Mouse (Mus musculus): ENCODE results near the gene Tbc1d8b. TPM values are rescaled to one million over a fixed set of nuclear protein-coding genes. Genes with fewer than 3 reads are reported as not detected.
A peak's percentile ranks its signal among the peaks of the same experiment; 100 is the strongest.

Gene Tbc1d8b
- polyA plus RNA-seq (2015; fragmentation: Nextera tagmentation; extraction: Ambion mirVana): 0.44 and 0.76 TPM in 2 replicates

- Histone ChIP-seq H3K27me3 (no peaks in the 10 kb centered on the region), H3K27ac (replicated peaks) (no peak within 1 kb of the TSS), H3K9me3 (no peaks in the 10 kb centered on the region), H3K4me3 (peak within 1 kb of the TSS; percentile 52), H3K9ac (peak within 1 kb of the TSS; percentile 26; the same call in 1 of the 2 replicates), H3K36me3 (no peaks in the 10 kb centered on the region), H3K4me2 (peak within 1 kb of the TSS; percentile 76), H3K4me1 (replicated peaks) (0 out of 2 replicates have a peak, but pooled peaks cover 3% of the 10 kb centered on the region)
- 12% methylated on average over 43 of the region's 43 CpGs for WGBS
- ATAC-seq (ENCODE audit: low FRiP score, low read depth): peak; percentile 99
Measured at GRCm38 (mm10) chrX:139684775-139685695, at the start of gene Tbc1d8b. TSS of gene Tbc1d8b (plus strand) at chrX:139684996.

- H3K27me3 ChIP-seq: 0 out of 2 replicates have a peak, but pooled peaks cover 2% of the 10 kb centered on the region
- H3K4me1 ChIP-seq (replicated peaks): no peaks in the 10 kb centered on the region
- H3K9me3 ChIP-seq: no peaks in the 10 kb centered on the region
- H3K27ac ChIP-seq (replicated peaks): no peak overlapping the region
- H3K9ac ChIP-seq: no peak overlapping the region
- H3K4me2 ChIP-seq: no peak overlapping the region
- WGBS: 73% methylated on average over 2 of the region's 2 CpGs
- ATAC-seq (ENCODE audit: low FRiP score, low read depth): no peak
- H3K36me3 ChIP-seq: no peaks in the 10 kb centered on the region
- no peak overlapping the region for H3K4me3 ChIP-seq
Measured at GRCm38 (mm10) chrX:139639744-139640143, 45.1 kb upstream of the Tbc1d8b start.

DNA sequence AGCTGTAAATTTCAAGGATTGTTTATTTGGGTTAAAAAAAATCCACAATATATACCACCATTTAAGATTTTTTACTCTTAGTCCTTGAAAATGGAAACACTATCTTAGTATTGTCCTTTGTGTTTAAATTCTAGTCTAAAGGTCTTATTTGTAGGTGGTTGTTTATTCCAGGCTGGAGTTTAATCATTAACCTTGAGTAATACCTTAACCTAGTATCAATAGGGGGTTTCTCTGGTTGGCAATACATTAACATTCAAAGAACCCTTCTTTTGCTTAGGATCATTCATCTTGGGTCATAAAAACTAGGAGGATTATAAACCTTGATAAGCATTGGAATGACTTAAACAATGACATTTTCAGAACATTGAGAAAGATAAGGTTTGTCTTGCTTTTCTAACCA lies 44.4 kb upstream of the Tbc1d8b start:
- Histone ChIP-seq H3K9ac (no peak overlapping the region), H3K4me2 (no peak overlapping the region), H3K4me1 (replicated peaks) (no peaks in the 10 kb centered on the region), H3K27ac (replicated peaks) (no peak overlapping the region), H3K27me3 (0 out of 2 replicates have a peak, but pooled peaks cover 2% of the 10 kb centered on the region), H3K36me3 (no peaks in the 10 kb centered on the region), H3K4me3 (no peak overlapping the region), H3K9me3 (no peaks in the 10 kb centered on the region)
- ATAC-seq (ENCODE audit: low FRiP score, low read depth): no peak

- WGBS: 76% methylated on average over 5 of the region's 5 CpGs
- H3K27me3 ChIP-seq: no peaks in the 10 kb centered on the region
- ATAC-seq (ENCODE audit: low FRiP score, low read depth): no peak
- no peaks in the 10 kb centered on the region for H3K4me1 ChIP-seq (replicated peaks)
- no peak overlapping the region for H3K27ac ChIP-seq (replicated peaks)
- no peak overlapping the region for H3K4me3 ChIP-seq
- H3K9ac ChIP-seq: no peak overlapping the region
- H3K36me3 ChIP-seq: no peaks in the 10 kb centered on the region
- H3K9me3 ChIP-seq: no peaks in the 10 kb centered on the region
- H3K4me2 ChIP-seq: no peak overlapping the region
Measured at GRCm38 (mm10) chrX:139652226-139652625, 32.6 kb upstream of the Tbc1d8b start.

GRCm38 (mm10) chrX:139653292-139653691 lies 31.5 kb upstream of the Tbc1d8b start:
- 98% methylated on average over 3 of the region's 3 CpGs for WGBS
- H3K27ac ChIP-seq (replicated peaks): no peak overlapping the region
- no peak overlapping the region for H3K4me2 ChIP-seq
- no peaks in the 10 kb centered on the region for H3K36me3 ChIP-seq
- no peaks in the 10 kb centered on the region for H3K4me1 ChIP-seq (replicated peaks)
- H3K9me3 ChIP-seq: no peaks in the 10 kb centered on the region
- no peaks in the 10 kb centered on the region for H3K27me3 ChIP-seq
- H3K9ac ChIP-seq: no peak overlapping the region
- no peak for ATAC-seq (ENCODE audit: low FRiP score, low read depth)
- H3K4me3 ChIP-seq: no peak overlapping the region

DNA sequence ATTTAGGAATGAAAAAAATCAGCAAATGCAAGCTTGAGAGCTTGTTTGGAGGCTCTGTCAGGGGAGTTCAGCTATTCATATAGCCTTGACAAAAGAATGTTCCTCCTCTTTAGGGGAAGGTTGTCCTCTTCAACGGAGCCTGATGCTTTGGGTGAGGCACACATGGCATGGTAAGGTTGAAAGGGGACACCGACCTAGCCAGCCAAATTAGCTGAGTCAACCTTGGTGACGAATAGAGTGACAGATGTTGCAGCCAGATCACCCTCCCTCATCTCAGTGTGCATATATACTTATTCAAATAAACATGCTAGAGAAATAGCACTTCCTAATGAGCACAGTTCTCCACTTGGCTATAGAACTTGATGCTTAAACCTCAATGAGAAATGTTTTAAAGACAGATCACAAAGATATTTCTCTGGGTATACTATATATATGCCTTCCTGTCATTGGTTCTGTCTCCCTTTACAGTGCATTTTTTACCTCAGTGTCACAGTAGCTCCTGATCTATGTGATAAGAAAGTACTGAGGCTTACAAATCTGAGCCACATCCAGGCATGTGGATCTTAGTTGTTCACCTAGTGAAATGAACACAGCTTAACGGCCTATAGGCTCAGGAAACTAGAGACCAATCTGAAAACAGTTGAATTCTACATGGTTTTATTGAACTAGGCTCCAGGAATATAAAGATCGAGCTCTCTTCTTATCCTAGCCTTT lies 30.3 kb upstream of the Tbc1d8b start:
- Histone ChIP-seq H3K4me1 (replicated peaks) (no peaks in the 10 kb centered on the region), H3K27ac (replicated peaks) (no peak overlapping the region), H3K36me3 (no peaks in the 10 kb centered on the region), H3K9me3 (no peaks in the 10 kb centered on the region), H3K4me2 (no peak overlapping the region), H3K27me3 (no peaks in the 10 kb centered on the region), H3K4me3 (no peak overlapping the region), H3K9ac (no peak overlapping the region)
- WGBS: 74% methylated on average over 5 of the region's 5 CpGs
- ATAC-seq (ENCODE audit: low FRiP score, low read depth): no peak

GRCm38 (mm10) chrX:139662111-139662510 lies 22.7 kb upstream of the Tbc1d8b start:
- ATAC-seq (ENCODE audit: low FRiP score, low read depth): no peak
- Histone ChIP-seq H3K9me3 (no peaks in the 10 kb centered on the region), H3K27ac (replicated peaks) (no peak overlapping the region), H3K36me3 (no peaks in the 10 kb centered on the region), H3K9ac (no peak overlapping the region), H3K4me3 (no peak overlapping the region), H3K4me1 (replicated peaks) (no peaks in the 10 kb centered on the region), H3K4me2 (no peak overlapping the region), H3K27me3 (no peaks in the 10 kb centered on the region)
- 53% methylated on average over 1 of the region's 1 CpGs for WGBS

- WGBS: 68% methylated on average over 2 of the region's 2 CpGs
- no peak overlapping the region for H3K4me3 ChIP-seq
- no peaks in the 10 kb centered on the region for H3K4me1 ChIP-seq (replicated peaks)
- H3K36me3 ChIP-seq: no peaks in the 10 kb centered on the region
- H3K9me3 ChIP-seq: no peaks in the 10 kb centered on the region
- no peak overlapping the region for H3K9ac ChIP-seq
- H3K27ac ChIP-seq (replicated peaks): no peak overlapping the region
- ATAC-seq (ENCODE audit: low FRiP score, low read depth): no peak
- H3K4me2 ChIP-seq: no peak overlapping the region
- H3K27me3 ChIP-seq: no peaks in the 10 kb centered on the region
Measured at GRCm38 (mm10) chrX:139665829-139666228, 19.0 kb upstream of the Tbc1d8b start.

DNA sequence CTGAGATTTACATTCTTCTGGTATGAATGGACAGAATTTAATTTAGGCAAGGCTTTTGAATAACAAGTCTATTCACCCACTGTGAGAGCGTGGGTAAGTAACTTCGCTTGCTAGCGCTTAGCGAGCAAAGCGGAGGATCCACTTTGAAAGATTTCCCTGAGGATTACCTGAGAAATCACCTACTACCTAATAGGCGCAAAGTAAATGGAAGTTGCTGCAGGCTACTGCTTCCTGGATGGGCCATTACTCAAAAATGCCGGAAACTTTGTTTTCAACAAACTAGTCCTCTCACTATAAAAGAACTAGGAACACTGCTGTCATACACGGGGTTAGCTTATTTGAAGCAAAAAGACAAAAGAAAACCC lies 404 bp upstream of the Tbc1d8b start:
- Histone ChIP-seq H3K36me3 (no peaks in the 10 kb centered on the region), H3K4me2 (peak overlapping the region; percentile 76), H3K9me3 (no peaks in the 10 kb centered on the region), H3K27me3 (no peaks in the 10 kb centered on the region), H3K4me3 (peak overlapping the region; percentile 52), H3K9ac (0 out of 2 replicates have a peak overlapping the region, but pooled peaks have one; percentile 22), H3K27ac (replicated peaks) (no peak overlapping the region), H3K4me1 (replicated peaks) (0 out of 2 replicates have a peak, but pooled peaks cover 3% of the 10 kb centered on the region)
- ATAC-seq (ENCODE audit: low FRiP score, low read depth): no peak; the same call in 1 of the 2 replicates
- 30% methylated on average over 8 of the region's 8 CpGs for WGBS

- ATAC-seq (ENCODE audit: low FRiP score, low read depth): no peak
- Histone ChIP-seq H3K9me3 (no peaks in the 10 kb centered on the region), H3K27ac (replicated peaks) (no peak within 1 kb of the TSS), H3K27me3 (no peaks in the 10 kb centered on the region), H3K9ac (no peak within 1 kb of the TSS), H3K4me3 (no peak within 1 kb of the TSS), H3K36me3 (no peaks in the 10 kb centered on the region), H3K4me1 (replicated peaks) (no peaks in the 10 kb centered on the region), H3K4me2 (no peak within 1 kb of the TSS)
- 97% methylated on average over 8 of the region's 8 CpGs for WGBS
Measured at GRCm38 (mm10) chrX:139714381-139714780, 29.6 kb downstream of the Tbc1d8b start, which contains the start of gene Gm15013. TSS of gene Gm15013 (minus strand) at chrX:139714481.

- no peak overlapping the region for H3K27ac ChIP-seq (replicated peaks)
- H3K9ac ChIP-seq: no peak overlapping the region
- no peaks in the 10 kb centered on the region for H3K27me3 ChIP-seq
- H3K4me3 ChIP-seq: no peak overlapping the region
- ATAC-seq (ENCODE audit: low FRiP score, low read depth): no peak
- WGBS: 88% methylated on average over 2 of the region's 2 CpGs
- no peaks in the 10 kb centered on the region for H3K36me3 ChIP-seq
- no peaks in the 10 kb centered on the region for H3K9me3 ChIP-seq
- no peaks in the 10 kb centered on the region for H3K4me1 ChIP-seq (replicated peaks)
- no peak overlapping the region for H3K4me2 ChIP-seq
Measured at GRCm38 (mm10) chrX:139722350-139722749, 37.6 kb downstream of the Tbc1d8b start.

GRCm38 (mm10) chrX:139730541-139730940 lies 45.7 kb downstream of the Tbc1d8b start:
- 90% methylated on average over 3 of the region's 3 CpGs for WGBS
- H3K9me3 ChIP-seq: no peaks in the 10 kb centered on the region
- no peak overlapping the region for H3K4me3 ChIP-seq
- H3K4me1 ChIP-seq (replicated peaks): no peaks in the 10 kb centered on the region
- H3K27me3 ChIP-seq: no peaks in the 10 kb centered on the region
- H3K27ac ChIP-seq (replicated peaks): no peak overlapping the region
- ATAC-seq (ENCODE audit: low FRiP score, low read depth): no peak
- H3K4me2 ChIP-seq: no peak overlapping the region
- H3K36me3 ChIP-seq: no peaks in the 10 kb centered on the region
- H3K9ac ChIP-seq: no peak overlapping the region
